Comparison of ENCODE assay signal across 10 mouse cellular contexts in genomic region chr5:107236975-107237374, GRCm38 (mm10). TPM values are rescaled to one million over a fixed set of nuclear protein-coding genes. Genes with fewer than 3 reads are reported as not detected.
DNase-seq lines count a peak whose midpoint lies in the region; ATAC-seq lines count a peak whose summit lies in the region.
"Had no signal": no experiment of that assay in that cellular context is flagged by ENCODE, and none has a peak within 500 bp of the region (broad histone marks: within the 10 kb centered on the region; RNA-seq: fewer than 3 reads in every experiment).

No protein-coding gene starts in this region.

- H3K9me3 ChIP-seq in heart, embryonic 10.5 days, result no peaks in the 10 kb centered on the region
- no peaks in the 10 kb centered on the region for H3K9me3 ChIP-seq in kidney, embryonic 14.5 days (ENCODE audit: control insufficient read depth, low read length)
- no peaks in the 10 kb centered on the region for H3K9me3 ChIP-seq in liver, embryonic 13.5 days (replicated peaks)
- H3K9me3 ChIP-seq in forebrain, embryonic 15.5 days, result no peaks in the 10 kb centered on the region

- intact Hi-C loops in heart, postnatal 36 days (cut with DNase I), result no loop called here

- ATAC-seq in kidney, embryonic 14.5 days (ENCODE audit: low FRiP score, low TSS enrichment), result no peak
- peak; percentile 56 for ATAC-seq in liver, embryonic 13.5 days (ENCODE audit: low read depth)
- ATAC-seq in cerebellum, adult (ENCODE audit: insufficient number of reproducible peaks, low FRiP score, low TSS enrichment), result no peak
- ATAC-seq in forebrain, embryonic 15.5 days (replicated peaks), result no peak
- ATAC-seq: forebrain, embryonic 14.5 days had no signal

- no peaks in the 10 kb centered on the region for H3K27me3 ChIP-seq in heart, embryonic 10.5 days (ENCODE audit: insufficient read depth, poor library complexity, severe bottlenecking)
- H3K27me3 ChIP-seq in kidney, embryonic 14.5 days (ENCODE audit: control insufficient read depth, insufficient read depth, low read length), result no peaks in the 10 kb centered on the region
- H3K27me3 ChIP-seq in liver, embryonic 13.5 days, result no peaks in the 10 kb centered on the region
- H3K27me3 ChIP-seq in forebrain, embryonic 15.5 days, result peaks cover 59% of the 10 kb centered on the region

- H3K4me3 ChIP-seq in heart, embryonic 10.5 days, result no peak overlapping the region
- H3K4me3 ChIP-seq in brown adipose tissue, adult 24 weeks (ENCODE audit: insufficient read depth, low read depth, low read length), result no peak overlapping the region
- no peak overlapping the region for H3K4me3 ChIP-seq in kidney, embryonic 14.5 days (ENCODE audit: low read length)
- no peak overlapping the region for H3K4me3 ChIP-seq in liver, embryonic 13.5 days (replicated peaks)
- no peak overlapping the region for H3K4me3 ChIP-seq in forebrain, embryonic 15.5 days

- no peak overlapping the region for H3K4me2 ChIP-seq in kidney, embryonic 14.5 days (replicated peaks; ENCODE audit: low read depth, low read length)
- H3K4me2 ChIP-seq in liver, embryonic 13.5 days, result peak overlapping the region; percentile 23
- H3K4me2 ChIP-seq in forebrain, embryonic 15.5 days (replicated peaks), result no peak overlapping the region

- H3K27ac ChIP-seq in heart, embryonic 10.5 days, result peak overlapping the region; percentile 69; the same call in 1 of the 2 replicates
- peak overlapping the region; percentile 6 for H3K27ac ChIP-seq in brown adipose tissue, adult 24 weeks (replicated peaks; ENCODE audit: low read depth, low read length)
- H3K27ac ChIP-seq in kidney, embryonic 14.5 days (ENCODE audit: low read depth, low read length), result 0 out of 2 replicates have a peak overlapping the region, but pooled peaks have one; percentile 24
- peak overlapping the region; percentile 78 for H3K27ac ChIP-seq in liver, embryonic 13.5 days
- H3K27ac ChIP-seq in forebrain, embryonic 15.5 days (replicated peaks), result no peak overlapping the region

- H3K4me1 ChIP-seq in heart, embryonic 10.5 days, result peaks cover 65% of the 10 kb centered on the region
- peaks cover 66% of the 10 kb centered on the region for H3K4me1 ChIP-seq in brown adipose tissue, adult 24 weeks (ENCODE audit: control insufficient read depth, insufficient read depth, insufficient read length, low read length)
- peaks cover 36% of the 10 kb centered on the region for H3K4me1 ChIP-seq in kidney, embryonic 14.5 days (ENCODE audit: control insufficient read depth, insufficient read depth, low read length)
- H3K4me1 ChIP-seq in liver, embryonic 13.5 days (replicated peaks), result peaks cover 78% of the 10 kb centered on the region
- H3K4me1 ChIP-seq in forebrain, embryonic 15.5 days, result no peaks in the 10 kb centered on the region

- H3K36me3 ChIP-seq in heart, embryonic 10.5 days, result no peaks in the 10 kb centered on the region
- no peaks in the 10 kb centered on the region for H3K36me3 ChIP-seq in kidney, embryonic 14.5 days (ENCODE audit: control insufficient read depth, insufficient read depth, low read length)
- no peaks in the 10 kb centered on the region for H3K36me3 ChIP-seq in liver, embryonic 13.5 days
- H3K36me3 ChIP-seq in forebrain, embryonic 15.5 days, result no peaks in the 10 kb centered on the region

- peak overlapping the region; percentile 9; the same call in 1 of the 2 replicates for H3K9ac ChIP-seq in kidney, embryonic 14.5 days (ENCODE audit: low read depth, low read length)
- peak overlapping the region; percentile 46 for H3K9ac ChIP-seq in liver, embryonic 13.5 days
- no peak overlapping the region for H3K9ac ChIP-seq in forebrain, embryonic 15.5 days (replicated peaks)

- 60% methylated on average over 6 of the region's 6 CpGs for WGBS in heart, embryonic 10.5 days
- WGBS in kidney, embryonic 14.5 days, result 56% methylated on average over 6 of the region's 6 CpGs
- 7% methylated on average over 6 of the region's 6 CpGs for WGBS in liver, embryonic 13.5 days (ENCODE audit: insufficient replicate concordance)
- 85% methylated on average over 6 of the region's 6 CpGs for WGBS in forebrain, embryonic 15.5 days

- DNase-seq in heart, embryonic 10.5 days (ENCODE audit: low spot score), result no peak
- no peak for DNase-seq in heart, postnatal 36 days
- peak; percentile 40 for DNase-seq in liver, embryonic 13.5 days
- no peak for DNase-seq in adrenal gland, postnatal 10 days
- DNase-seq: lung, adult 2 months had no signal

RNA-seq across cellular contexts. Expression of gene Tgfbr3, which starts 52.5 kb away (rescaled TPM):
- 36.7 and 54.6 TPM in 2 replicates for polyA plus RNA-seq in heart, embryonic 10.5 days (2016; fragmentation: Nextera tagmentation; extraction: Ambion mirVana)
- total RNA-seq in heart, postnatal 36 days (2021), result 10 to 100 TPM; 53.5 to 54.2 TPM
- 27.0 and 33.8 TPM in 2 replicates for polyA plus RNA-seq in brown adipose tissue, adult 24 weeks (2012; ENCODE audit: insufficient read depth, insufficient read length, missing spikeins)
- polyA plus RNA-seq in kidney, embryonic 14.5 days (2014; fragmentation: Nextera tagmentation; extraction: Ambion mirVana), result 7.5 and 18.0 TPM in 2 replicates
- 7.1 and 9.9 TPM in 2 replicates for polyA plus RNA-seq in liver, embryonic 13.5 days (2015; fragmentation: Nextera tagmentation; extraction: Ambion mirVana)
- 100 to 1,000 TPM; 125 to 160 TPM for total RNA-seq in adrenal gland, postnatal 10 days (2021)
- 2.0 and 2.3 TPM in 2 replicates for polyA plus RNA-seq in forebrain, embryonic 15.5 days (2015; fragmentation: Nextera tagmentation; extraction: Ambion mirVana)
